Comparison of ENCODE assay signal across 31 mouse cellular contexts in genomic region chr15:80620371-80620770, GRCm38 (mm10). TPM values are rescaled to one million over a fixed set of nuclear protein-coding genes. Genes with fewer than 3 reads are reported as not detected.
DNase-seq lines count a peak whose midpoint lies in the region; ATAC-seq and TF ChIP-seq lines count a peak whose summit lies in the region.
"Had no signal": no experiment of that assay in that cellular context is flagged by ENCODE, and none has a peak within 500 bp of the region (broad histone marks: within the 10 kb centered on the region; RNA-seq: fewer than 3 reads in every experiment).

No protein-coding gene starts in this region.

- no peak overlapping the region for H3K4me2 ChIP-seq in liver, embryonic 13.5 days
- no peak overlapping the region for H3K4me2 ChIP-seq in liver, embryonic 11.5 days
- H3K4me2 ChIP-seq in liver, postnatal 0 days (ENCODE audit: low read depth, low read length), result no peak overlapping the region
- H3K4me2 ChIP-seq: embryonic facial prominence, embryonic 15.5 days; forebrain, embryonic 13.5 days; heart, embryonic 12.5 days; hindbrain, embryonic 13.5 days; limb, embryonic 12.5 days; lung, embryonic 14.5 days; midbrain, embryonic 13.5 days; neural tube, embryonic 13.5 days; stomach, embryonic 15.5 days had no signal

- no peaks in the 10 kb centered on the region for H3K36me3 ChIP-seq in liver, embryonic 13.5 days
- H3K36me3 ChIP-seq in liver, embryonic 11.5 days (ENCODE audit: control insufficient read depth, insufficient read depth, low read length), result no peaks in the 10 kb centered on the region
- no peaks in the 10 kb centered on the region for H3K36me3 ChIP-seq in liver, postnatal 0 days (replicated peaks; ENCODE audit: insufficient read depth, low read length)
- H3K36me3 ChIP-seq: embryonic facial prominence, embryonic 10.5 days; embryonic facial prominence, embryonic 15.5 days; heart, embryonic 12.5 days; hindbrain, embryonic 13.5 days; limb, embryonic 12.5 days; midbrain, embryonic 13.5 days; neural tube, embryonic 13.5 days; stomach, embryonic 15.5 days had no signal

- peak; percentile 5; the same call in 1 of the 2 replicates for TF ChIP-seq CTCF in bone marrow, adult 2 months (IDR thresholded peaks at IDR 0.05; ENCODE audit: control insufficient read depth, insufficient read depth, low read length)
- no peak for TF ChIP-seq CTCF in liver, postnatal 0 days (IDR thresholded peaks at IDR 0.05; ENCODE audit: low read depth)

- H3K27me3 ChIP-seq in liver, embryonic 13.5 days, result peaks cover 19% of the 10 kb centered on the region
- H3K27me3 ChIP-seq in liver, embryonic 11.5 days (replicated peaks; ENCODE audit: control insufficient read depth, insufficient read depth, low read length), result peaks cover 7% of the 10 kb centered on the region; the same call in 1 of the 2 replicates
- peaks cover 3% of the 10 kb centered on the region; the same call in 1 of the 2 replicates for H3K27me3 ChIP-seq in liver, postnatal 0 days (ENCODE audit: insufficient read depth, low read length)
- H3K27me3 ChIP-seq: midbrain, embryonic 13.5 days had no signal

- H3K9ac ChIP-seq in liver, embryonic 13.5 days, result no peak overlapping the region
- no peak overlapping the region for H3K9ac ChIP-seq in liver, embryonic 11.5 days (ENCODE audit: low read depth, low read length)
- H3K9ac ChIP-seq in liver, postnatal 0 days (replicated peaks), result no peak overlapping the region
- H3K9ac ChIP-seq: embryonic facial prominence, embryonic 15.5 days; forebrain, embryonic 13.5 days; heart, embryonic 12.5 days; hindbrain, embryonic 13.5 days; limb, embryonic 12.5 days; liver, embryonic 14.5 days; lung, embryonic 14.5 days; midbrain, embryonic 13.5 days; neural tube, embryonic 13.5 days; stomach, embryonic 15.5 days had no signal

- TF ChIP-seq EP300 in liver, postnatal 0 days (IDR thresholded peaks at IDR 0.05; ENCODE audit: low read depth), result no peak

- WGBS in liver, embryonic 13.5 days (ENCODE audit: insufficient replicate concordance), result 66% methylated on average over 8 of the region's 8 CpGs
- WGBS in liver, embryonic 11.5 days, result 72% methylated on average over 8 of the region's 8 CpGs
- WGBS in bone marrow, adult 2 months, result 80% methylated on average over 8 of the region's 8 CpGs
- WGBS in liver, postnatal 0 days (ENCODE audit: insufficient replicate concordance), result 66% methylated on average over 8 of the region's 8 CpGs

- peak; percentile 44 to 71 for DNase-seq in cerebellum, postnatal 10 days
- DNase-seq in cerebellum, adult 8-10 months, result no peak
- no peak for DNase-seq in liver, embryonic 13.5 days
- DNase-seq in liver, embryonic 11.5 days (ENCODE audit: low spot score), result no peak
- DNase-seq in liver, postnatal 0 days, result no peak
- DNase-seq in kidney, postnatal 36 days, result no peak
- DNase-seq: adrenal gland, postnatal 25 days; gastrocnemius, postnatal 25 days; heart, adult 11 months; heart, postnatal 4 days; kidney, adult 9 months; kidney, postnatal 10 days; layer of hippocampus, adult 9-11 months; lung, embryonic 14.5 days; lung, postnatal 14 days; right cerebral cortex, postnatal 4 days; thymus, postnatal 14 days had no signal

- H3K4me1 ChIP-seq in liver, embryonic 13.5 days (replicated peaks), result peaks cover 74% of the 10 kb centered on the region
- H3K4me1 ChIP-seq in liver, embryonic 11.5 days (replicated peaks; ENCODE audit: control insufficient read depth, insufficient read depth, low read length), result peaks cover 40% of the 10 kb centered on the region
- H3K4me1 ChIP-seq in bone marrow, adult 2 months (ENCODE audit: control insufficient read depth, insufficient read depth, low read length), result peaks cover 8% of the 10 kb centered on the region
- H3K4me1 ChIP-seq in liver, postnatal 0 days (ENCODE audit: insufficient read depth), result peaks cover 39% of the 10 kb centered on the region

- H3K27ac ChIP-seq in liver, embryonic 13.5 days, result peak overlapping the region; percentile 16; the same call in 1 of the 2 replicates
- no peak overlapping the region for H3K27ac ChIP-seq in liver, embryonic 11.5 days (ENCODE audit: low read depth, low read length)
- H3K27ac ChIP-seq in bone marrow, adult 2 months (ENCODE audit: control insufficient read depth, insufficient read depth, low read depth, low read length, poor library complexity), result peak overlapping the region; percentile 87
- H3K27ac ChIP-seq in liver, postnatal 0 days (ENCODE audit: low read depth), result 0 out of 2 replicates have a peak overlapping the region, but pooled peaks have one; percentile 34
- H3K27ac ChIP-seq: embryonic facial prominence, embryonic 10.5 days; embryonic facial prominence, embryonic 15.5 days; forebrain, embryonic 13.5 days; hindbrain, embryonic 13.5 days; limb, embryonic 12.5 days; liver, embryonic 14.5 days; midbrain, embryonic 13.5 days; neural tube, embryonic 13.5 days; stomach, embryonic 15.5 days had no signal

- no peaks in the 10 kb centered on the region for H3K9me3 ChIP-seq in liver, embryonic 13.5 days (replicated peaks)
- no peaks in the 10 kb centered on the region for H3K9me3 ChIP-seq in liver, embryonic 11.5 days (ENCODE audit: control insufficient read depth, low read length)
- no peaks in the 10 kb centered on the region for H3K9me3 ChIP-seq in liver, postnatal 0 days (ENCODE audit: low read length)
- H3K9me3 ChIP-seq: embryonic facial prominence, embryonic 10.5 days; embryonic facial prominence, embryonic 15.5 days; forebrain, embryonic 13.5 days; heart, embryonic 12.5 days; hindbrain, embryonic 13.5 days; limb, embryonic 12.5 days; midbrain, embryonic 13.5 days; neural tube, embryonic 13.5 days; stomach, embryonic 15.5 days had no signal

- no peak overlapping the region for H3K4me3 ChIP-seq in liver, embryonic 13.5 days (replicated peaks)
- no peak overlapping the region for H3K4me3 ChIP-seq in liver, embryonic 11.5 days (ENCODE audit: low read depth, low read length)
- no peak overlapping the region for H3K4me3 ChIP-seq in bone marrow, adult 2 months (replicated peaks; ENCODE audit: control insufficient read depth, low read depth, low read length)
- H3K4me3 ChIP-seq in liver, postnatal 0 days (ENCODE audit: low read depth, low read length), result no peak overlapping the region
- H3K4me3 ChIP-seq: embryonic facial prominence, embryonic 10.5 days; embryonic facial prominence, embryonic 15.5 days; forebrain, embryonic 13.5 days; heart, embryonic 12.5 days; hindbrain, embryonic 13.5 days; limb, embryonic 12.5 days; midbrain, embryonic 13.5 days; neural tube, embryonic 13.5 days; stomach, embryonic 15.5 days had no signal

- no peak for ATAC-seq in liver, embryonic 13.5 days (ENCODE audit: low read depth)
- no peak for ATAC-seq in liver, embryonic 11.5 days (replicated peaks; ENCODE audit: low FRiP score)
- ATAC-seq in liver, postnatal 0 days, result no peak
- ATAC-seq: forebrain, embryonic 13.5 days; intestine, postnatal 0 days; midbrain, embryonic 13.5 days had no signal

- TF ChIP-seq POLR2A in bone marrow, adult 2 months (IDR thresholded peaks at IDR 0.05; ENCODE audit: borderline replicate concordance, control insufficient read depth, low read depth, low read length), result no peak

RNA-seq across cellular contexts. Expression of gene Grap2, which starts 48.0 kb away (rescaled TPM):
- 31.6 and 33.2 TPM in 2 replicates for polyA plus RNA-seq in liver, embryonic 13.5 days (2015; fragmentation: Nextera tagmentation; extraction: Ambion mirVana)
- polyA plus RNA-seq in liver, embryonic 11.5 days (2014; fragmentation: Nextera tagmentation; extraction: Ambion mirVana), result 15.7 and 19.1 TPM in 2 replicates
- polyA plus RNA-seq in bone marrow, adult 2 months (2011; ENCODE audit: insufficient read depth, insufficient read length, low replicate concordance, missing spikeins), result 36.0 and 52.0 TPM in 2 replicates
- 12.1 and 13.3 TPM in 2 replicates for polyA plus RNA-seq in liver, postnatal 0 days (2015; fragmentation: Nextera tagmentation; extraction: Ambion mirVana)

RNA-seq across cellular contexts. Expression of gene Fam83f, which starts 51.3 kb away (rescaled TPM):
- polyA plus RNA-seq in liver, embryonic 13.5 days (2015; fragmentation: Nextera tagmentation; extraction: Ambion mirVana), result 0.73 and 0.83 TPM in 2 replicates
- 0.34 and 0.61 TPM in 2 replicates for polyA plus RNA-seq in liver, embryonic 11.5 days (2014; fragmentation: Nextera tagmentation; extraction: Ambion mirVana)
- polyA plus RNA-seq in bone marrow, adult 2 months (2011; ENCODE audit: insufficient read depth, insufficient read length, low replicate concordance, missing spikeins), result 0.54 TPM in 1 of 2 replicates, not detected in the other
- 1.8 and 2.3 TPM in 2 replicates for polyA plus RNA-seq in liver, postnatal 0 days (2015; fragmentation: Nextera tagmentation; extraction: Ambion mirVana)
- polyA plus RNA-seq: forebrain, embryonic 13.5 days had no signal

RNA-seq across cellular contexts. Expression of gene Enthd1, which starts 55.4 kb away (rescaled TPM):
- not detected in 2 replicates for polyA plus RNA-seq in liver, embryonic 13.5 days (2015; fragmentation: Nextera tagmentation; extraction: Ambion mirVana)
- polyA plus RNA-seq in liver, embryonic 11.5 days (2014; fragmentation: Nextera tagmentation; extraction: Ambion mirVana), result not detected in 2 replicates
- polyA plus RNA-seq in bone marrow, adult 2 months (2011; ENCODE audit: insufficient read depth, insufficient read length, low replicate concordance, missing spikeins), result 0.72 TPM in 1 of 2 replicates, not detected in the other
- polyA plus RNA-seq in liver, postnatal 0 days (2015; fragmentation: Nextera tagmentation; extraction: Ambion mirVana), result not detected in 2 replicates
- polyA plus RNA-seq: embryonic facial prominence, embryonic 10.5 days; embryonic facial prominence, embryonic 15.5 days; forebrain, embryonic 13.5 days; heart, embryonic 12.5 days; heart, postnatal 0 days; hindbrain, embryonic 13.5 days; intestine, postnatal 0 days; limb, embryonic 12.5 days; liver, embryonic 14.5 days; lung, embryonic 14.5 days; midbrain, embryonic 13.5 days; neural tube, embryonic 13.5 days; stomach, embryonic 15.5 days; urinary bladder, adult 2 months had no signal

Comparison
In these comparisons a context has a peak if more than half of its experiments do, and no peak if none do; other contexts are left out.
1. DNase-seq: peak in cerebellum, postnatal 10 days (2 of 2); none in cerebellum, adult 8-10 months (single experiment), liver, embryonic 13.5 days (single experiment), liver, embryonic 11.5 days (single experiment), liver, postnatal 0 days (single experiment) and kidney, postnatal 36 days (0 of 2).